Mouse (Mus musculus) cerebellum, adult (tissue): ENCODE data around the gene Usp15.

Experiments used
- ATAC-seq: cut with Nextera tagmentation; 2 replicates; pipeline ENCODE4 v1.9.2; 2017; ENCODE audit warnings: mild to moderate bottlenecking, moderate library complexity, mixed read lengths; ENCODE audit not compliant: insufficient number of reproducible peaks, low FRiP score, low TSS enrichment

Gene Usp15

DNA sequence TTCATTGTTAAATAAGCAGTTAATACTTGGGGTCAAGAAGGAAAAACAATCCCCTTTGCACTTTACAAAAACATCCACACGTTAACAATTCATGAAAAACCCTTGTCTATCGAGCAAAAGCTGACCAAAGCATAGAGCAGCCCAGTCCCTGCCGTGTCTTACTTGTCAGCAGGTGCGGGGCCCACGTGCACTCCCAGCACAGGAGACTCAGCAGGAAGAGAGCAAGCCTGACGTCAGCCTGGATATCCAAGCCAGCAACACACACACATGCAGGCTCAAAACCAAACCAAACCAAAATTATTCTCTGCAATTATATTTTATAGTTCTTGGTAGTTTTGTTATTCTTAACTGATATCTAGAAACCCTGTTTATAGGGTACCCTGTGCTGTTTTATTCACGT lies 13.6 kb downstream of the Usp15 start:
- ATAC-seq, result peak; percentile 87

DNA sequence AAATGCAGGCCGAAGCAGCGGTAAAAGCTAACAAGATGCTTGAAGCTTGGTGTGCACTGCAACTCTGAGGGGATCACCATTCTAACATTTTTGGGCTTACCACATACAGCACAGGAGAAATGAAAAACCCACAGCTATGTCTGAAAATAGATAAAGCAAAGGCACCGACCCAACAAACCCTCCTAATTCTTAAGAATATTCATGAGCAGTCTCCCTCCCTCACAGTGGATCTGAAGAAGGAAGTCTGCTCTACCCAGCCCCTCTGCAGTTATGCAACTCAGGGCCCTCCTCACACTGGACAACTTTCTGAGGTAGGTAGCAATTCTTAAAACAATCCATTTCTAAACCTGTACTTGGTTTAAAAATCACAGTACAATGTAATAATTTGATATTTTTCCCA lies 14.4 kb downstream of the Usp15 start:
- no peak for ATAC-seq

DNA sequence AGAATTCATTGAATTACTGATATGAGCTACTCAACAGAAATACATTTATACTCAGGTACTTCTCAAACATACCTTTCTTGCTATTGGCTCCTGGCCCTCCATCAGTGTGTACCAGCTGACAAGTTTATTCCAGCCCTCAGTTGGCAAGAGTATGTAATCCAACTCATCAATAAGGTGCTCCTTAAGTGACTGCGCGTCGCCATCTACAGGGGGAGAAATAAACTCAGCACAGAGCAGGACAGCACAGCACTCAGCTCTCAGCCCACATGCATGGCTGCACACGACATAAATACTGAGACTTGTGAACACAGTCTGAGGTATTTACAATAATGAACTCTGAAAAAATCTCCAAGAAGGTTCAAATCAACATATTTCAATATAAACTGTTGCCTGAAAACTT lies 21.0 kb downstream of the Usp15 start:
- no peak for ATAC-seq

DNA sequence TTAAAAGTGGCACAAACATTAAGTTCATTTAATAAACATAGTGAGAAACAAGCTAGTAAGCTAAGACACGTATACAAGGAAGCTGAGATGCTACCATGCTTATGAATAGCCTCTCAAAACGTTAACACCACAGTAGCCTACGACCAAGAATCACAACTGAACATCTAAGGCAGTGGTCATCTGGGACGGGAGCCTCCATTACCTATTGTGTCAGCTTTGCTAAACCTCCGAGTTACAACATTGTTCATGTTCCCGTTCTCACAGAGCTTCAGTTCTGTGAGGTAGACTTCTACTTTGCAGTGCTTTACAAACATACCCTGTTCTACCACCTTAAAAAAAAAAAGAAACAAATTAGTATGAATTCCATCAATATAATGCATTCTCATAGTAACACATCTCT lies 25.9 kb downstream of the Usp15 start:
- no peak for ATAC-seq

DNA sequence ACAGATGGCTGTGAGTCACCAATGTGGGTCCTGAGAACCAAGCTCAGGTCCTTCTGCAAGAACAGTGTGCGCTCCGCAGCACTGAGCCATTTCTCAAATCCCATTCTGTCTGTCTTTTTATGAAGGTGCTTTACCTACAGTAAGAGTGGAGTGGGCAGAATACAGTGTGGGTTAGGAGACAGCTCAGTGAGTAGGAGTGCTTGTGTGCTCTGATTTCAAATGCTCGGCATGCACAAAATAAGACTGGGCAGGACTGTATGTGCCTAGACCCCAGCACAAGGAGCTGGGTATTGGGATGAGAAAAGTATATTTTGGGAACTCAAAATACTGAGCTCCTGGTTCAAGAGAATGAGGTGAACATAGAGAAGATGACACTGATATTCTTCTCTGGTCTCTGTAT lies 31.3 kb downstream of the Usp15 start:
- no peak for ATAC-seq

DNA sequence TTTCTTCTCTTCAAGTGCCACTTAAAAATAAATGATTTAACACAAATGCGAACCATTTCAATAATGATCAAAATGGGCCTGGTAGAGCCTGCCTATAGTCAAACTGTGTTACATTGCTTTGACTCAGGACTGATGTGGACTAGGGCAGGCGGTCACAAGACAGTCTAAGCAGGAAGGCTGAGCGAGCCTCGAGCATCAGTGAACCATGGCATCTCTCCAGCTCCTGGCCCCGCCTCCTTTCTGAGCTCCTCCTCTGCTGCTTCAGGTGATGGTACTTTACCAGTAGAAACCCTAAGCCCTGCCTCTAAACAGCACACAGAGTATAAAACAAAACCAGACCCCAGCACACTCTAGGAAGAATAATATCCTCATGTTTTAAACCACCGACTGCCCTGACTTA lies 36.3 kb downstream of the Usp15 start:
- ATAC-seq, result no peak

DNA sequence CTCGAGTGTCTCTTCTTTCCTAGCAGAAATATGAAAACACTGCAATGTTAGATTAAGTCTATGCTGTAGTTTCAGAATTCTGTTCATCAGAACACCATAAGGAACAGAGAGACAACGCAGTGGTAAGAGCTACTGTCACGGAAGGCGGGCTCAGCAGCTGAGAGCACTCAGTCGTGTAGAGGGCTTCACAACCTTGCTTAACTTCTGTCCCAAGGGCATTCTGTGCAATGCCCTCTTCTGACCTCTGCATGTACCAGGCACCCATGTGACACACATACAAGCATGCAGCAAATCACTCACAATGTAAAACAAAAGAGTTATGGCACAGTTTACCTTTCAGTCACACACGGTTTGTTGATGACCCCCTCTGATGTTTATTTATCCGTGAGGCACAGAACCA lies 37.5 kb downstream of the Usp15 start:
- ATAC-seq, result no peak

DNA sequence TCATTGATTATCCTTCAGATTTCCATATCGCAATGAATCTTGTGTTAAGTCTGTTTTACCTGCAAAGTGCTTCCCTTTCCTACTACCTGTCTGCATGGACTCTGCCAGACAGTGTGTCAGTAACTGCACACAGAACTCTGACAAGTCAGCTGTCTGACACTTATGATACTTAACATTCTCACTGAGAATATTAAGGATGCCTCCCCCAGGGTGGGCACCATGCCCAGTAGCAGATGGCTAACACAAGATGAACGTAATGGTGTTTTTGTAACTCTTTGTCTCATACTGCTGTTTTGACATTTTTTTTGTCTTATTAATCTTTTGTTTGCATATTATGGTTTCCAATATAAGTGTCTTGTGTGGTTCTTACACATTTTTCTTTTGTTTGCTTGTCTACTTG lies 40.4 kb downstream of the Usp15 start:
- ATAC-seq, result no peak

DNA sequence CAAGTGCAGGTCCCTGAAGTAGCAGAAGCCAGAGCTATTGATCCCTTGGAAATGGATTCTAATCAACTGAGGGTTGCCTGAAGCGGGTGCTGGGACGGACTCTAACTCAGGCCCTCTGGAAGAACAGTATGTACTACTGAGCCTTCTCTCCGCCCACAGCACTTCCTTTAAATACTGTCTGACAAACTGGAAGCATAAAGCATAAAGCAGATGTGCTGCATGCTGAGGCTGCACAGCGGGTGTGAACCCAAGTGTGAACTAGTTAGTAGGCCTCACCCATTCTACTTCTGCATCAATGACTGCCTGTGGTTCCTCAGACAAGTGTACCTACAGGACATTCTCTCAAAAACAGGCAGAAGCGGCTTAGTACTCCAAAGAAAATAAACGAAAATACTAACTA lies 41.0 kb downstream of the Usp15 start:
- ATAC-seq, result no peak

DNA sequence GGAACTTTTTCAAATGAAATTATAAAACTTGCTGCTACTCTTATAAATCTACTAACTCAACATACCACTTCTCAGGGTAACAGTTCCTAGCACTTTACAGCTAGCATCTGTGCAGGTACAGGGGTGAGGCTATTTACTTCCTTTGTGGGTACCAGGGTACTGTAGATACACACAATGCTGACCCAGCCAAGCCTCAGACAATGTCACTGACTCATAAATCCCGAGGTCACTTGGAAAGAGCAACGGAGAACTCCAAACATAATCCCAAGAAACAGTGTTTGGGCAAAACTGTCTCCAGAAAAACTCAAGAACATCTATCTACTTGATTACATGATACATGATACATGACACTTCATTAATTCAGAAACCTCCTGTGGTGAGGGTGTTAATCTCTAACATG lies 43.5 kb downstream of the Usp15 start:
- no peak for ATAC-seq

DNA sequence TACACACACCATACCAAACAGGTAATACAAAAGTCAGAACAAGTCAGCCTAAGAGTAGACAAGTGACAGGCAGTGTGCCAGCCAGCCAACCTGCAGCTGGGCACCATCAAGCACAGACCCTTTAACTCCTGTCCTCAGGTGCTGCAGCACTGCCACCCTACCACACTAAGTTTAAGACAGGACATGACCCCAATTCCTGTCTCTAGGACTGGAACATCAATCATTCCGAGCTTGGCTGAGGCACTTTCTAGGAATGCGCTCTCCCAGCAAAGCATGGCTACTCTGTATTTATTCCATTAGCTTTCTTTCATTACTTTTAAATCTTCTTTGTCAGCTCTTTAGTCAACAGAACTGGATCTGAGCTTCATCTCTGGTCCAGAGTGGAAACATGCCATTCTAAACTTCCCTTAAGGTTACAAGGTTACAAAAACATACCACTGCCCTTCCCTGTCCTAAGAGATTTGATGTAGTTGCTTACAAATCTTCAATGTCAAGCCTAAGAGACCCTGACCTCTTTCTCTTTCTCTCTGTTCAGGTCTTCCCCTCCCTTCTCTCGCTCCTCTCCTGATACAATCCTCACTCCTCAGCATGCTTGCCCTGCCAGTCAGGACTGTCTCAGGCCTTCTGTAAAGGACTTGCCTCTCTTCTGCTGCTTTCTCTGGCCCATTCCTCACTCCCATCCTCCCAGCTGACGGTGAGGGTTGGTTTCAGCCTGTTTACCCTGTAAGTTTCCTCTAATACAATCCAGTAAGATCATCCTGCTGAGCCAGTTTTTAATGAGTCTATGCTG lies 48.6 kb downstream of the Usp15 start:
- no peak for ATAC-seq

DNA sequence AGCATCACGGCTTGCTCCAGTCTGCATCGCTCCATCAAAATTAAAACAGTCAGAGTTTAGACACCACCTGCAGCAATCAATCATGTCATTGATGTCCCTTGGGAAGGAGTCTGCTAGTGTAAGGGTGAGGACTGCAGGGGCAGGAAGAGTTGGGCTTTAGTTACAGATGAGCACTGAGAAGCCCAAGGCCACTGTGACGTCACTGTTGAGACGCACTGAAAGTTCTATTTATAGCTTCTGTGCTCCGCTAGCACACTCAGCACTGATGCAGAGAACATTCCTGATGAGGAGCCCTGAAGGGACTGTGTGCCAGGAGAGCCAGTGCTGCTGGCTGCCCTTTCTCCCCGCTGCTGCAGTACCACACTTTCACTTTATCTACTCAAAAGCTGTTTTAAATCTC lies 49.6 kb downstream of the Usp15 start:
- ATAC-seq, result peak; percentile 32; the same call in 1 of the 2 replicates

DNA sequence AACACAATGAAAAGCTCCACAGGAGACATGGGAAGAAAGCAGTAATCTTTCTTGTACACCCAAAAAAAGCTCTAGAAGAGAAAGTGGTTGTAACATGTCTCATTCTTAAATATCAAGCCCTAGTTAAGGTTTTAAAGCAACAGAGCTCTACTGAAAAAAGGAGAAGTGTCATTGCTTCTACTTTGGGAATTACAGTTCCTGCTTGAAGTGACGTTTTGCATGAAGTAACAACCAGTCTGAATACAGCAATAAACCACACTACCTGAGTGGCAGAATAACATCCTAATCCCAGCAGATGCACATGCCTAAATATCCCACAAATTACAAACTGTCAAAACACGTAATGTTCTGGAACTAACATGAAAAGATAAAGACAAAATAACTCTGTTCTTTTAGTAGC lies 50.4 kb downstream of the Usp15 start:
- ATAC-seq, result no peak

DNA sequence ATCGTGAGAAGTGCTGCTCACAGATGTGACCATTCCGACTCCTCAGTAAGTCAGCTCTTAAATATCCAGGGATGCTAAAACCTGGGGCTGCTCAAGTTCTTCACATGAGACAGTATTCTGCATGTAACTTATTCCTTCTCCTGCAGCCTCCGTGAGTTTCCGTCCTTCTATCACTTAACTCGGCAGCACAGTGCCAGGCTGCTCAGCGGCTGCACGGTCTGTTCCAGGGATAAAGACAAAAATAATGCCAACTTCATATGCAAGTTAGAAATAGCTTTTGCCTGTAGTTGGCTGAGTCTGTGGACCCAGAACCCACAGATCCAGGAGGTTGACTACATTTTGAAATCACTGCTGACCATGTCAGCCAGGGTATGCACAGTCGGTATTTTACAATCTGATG lies 52.5 kb downstream of the Usp15 start:
- ATAC-seq, result no peak

DNA sequence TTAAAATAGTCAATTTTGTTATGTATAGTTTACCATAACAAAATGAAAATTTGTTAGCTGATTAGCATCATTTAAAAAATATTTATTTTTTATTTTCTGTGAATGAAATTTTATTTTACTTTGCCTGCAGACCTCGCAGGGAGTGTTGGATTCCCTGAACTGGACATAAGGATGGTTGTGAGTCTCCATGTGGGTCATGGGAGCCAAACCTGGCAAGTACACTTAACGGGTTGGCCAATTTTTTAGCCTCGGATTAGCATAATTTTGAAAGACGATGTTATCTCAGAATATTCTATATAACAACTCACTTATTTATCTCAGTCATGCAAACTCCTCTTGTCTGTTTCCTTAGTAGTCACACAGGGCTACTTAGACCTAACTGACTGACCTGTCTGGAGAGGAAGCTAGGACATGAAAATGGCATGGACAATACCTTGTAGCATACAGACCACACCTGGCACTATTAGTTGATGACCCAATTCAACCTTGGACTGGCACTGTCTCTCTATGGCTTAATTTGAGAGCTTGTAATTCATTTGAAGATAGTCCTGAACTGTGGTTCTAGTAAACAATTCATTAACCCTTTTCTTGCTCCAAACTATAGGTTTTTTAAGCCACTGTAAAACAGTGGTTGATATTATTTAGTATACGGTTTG lies 54.3 kb downstream of the Usp15 start:
- ATAC-seq, result peak; percentile 80

DNA sequence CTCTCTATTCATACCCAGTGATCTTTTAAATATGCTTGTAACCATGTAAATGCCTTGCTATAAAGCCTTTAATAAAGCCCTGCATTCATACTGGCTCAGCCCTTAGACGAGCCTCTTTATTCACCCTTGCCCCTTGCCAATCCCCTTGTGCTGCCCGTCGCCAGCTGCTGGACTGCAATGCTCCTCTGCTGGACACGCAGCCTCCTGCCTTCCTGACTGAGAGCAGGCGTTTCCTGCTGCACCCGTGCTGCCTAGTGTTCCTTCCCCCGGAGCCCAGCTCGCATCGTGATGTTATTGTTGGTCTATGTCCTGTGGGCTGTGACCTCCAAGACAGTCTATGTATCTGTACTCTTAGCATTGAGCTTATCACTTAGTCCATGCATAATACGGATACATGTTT lies 61.0 kb downstream of the Usp15 start:
- ATAC-seq, result no peak

DNA sequence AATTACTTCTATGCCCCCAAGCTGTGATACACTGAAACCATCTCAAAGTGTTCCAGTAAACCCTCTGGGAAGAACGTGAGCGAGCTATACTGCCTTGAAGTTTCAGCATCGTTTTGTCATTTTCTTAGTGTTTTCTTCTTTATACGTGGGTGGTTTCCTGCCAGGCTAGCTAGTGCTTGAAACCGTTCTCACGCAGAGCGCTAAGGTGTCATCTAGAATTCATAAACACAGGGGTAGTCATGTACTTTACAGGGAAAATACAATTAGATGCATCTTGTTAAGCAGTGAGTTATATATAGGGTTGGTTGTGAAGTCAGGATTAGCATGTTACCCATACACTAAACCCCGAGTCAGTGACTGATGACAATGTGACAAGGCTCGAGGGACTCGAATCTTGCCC lies 65.3 kb downstream of the Usp15 start:
- ATAC-seq, result no peak

DNA sequence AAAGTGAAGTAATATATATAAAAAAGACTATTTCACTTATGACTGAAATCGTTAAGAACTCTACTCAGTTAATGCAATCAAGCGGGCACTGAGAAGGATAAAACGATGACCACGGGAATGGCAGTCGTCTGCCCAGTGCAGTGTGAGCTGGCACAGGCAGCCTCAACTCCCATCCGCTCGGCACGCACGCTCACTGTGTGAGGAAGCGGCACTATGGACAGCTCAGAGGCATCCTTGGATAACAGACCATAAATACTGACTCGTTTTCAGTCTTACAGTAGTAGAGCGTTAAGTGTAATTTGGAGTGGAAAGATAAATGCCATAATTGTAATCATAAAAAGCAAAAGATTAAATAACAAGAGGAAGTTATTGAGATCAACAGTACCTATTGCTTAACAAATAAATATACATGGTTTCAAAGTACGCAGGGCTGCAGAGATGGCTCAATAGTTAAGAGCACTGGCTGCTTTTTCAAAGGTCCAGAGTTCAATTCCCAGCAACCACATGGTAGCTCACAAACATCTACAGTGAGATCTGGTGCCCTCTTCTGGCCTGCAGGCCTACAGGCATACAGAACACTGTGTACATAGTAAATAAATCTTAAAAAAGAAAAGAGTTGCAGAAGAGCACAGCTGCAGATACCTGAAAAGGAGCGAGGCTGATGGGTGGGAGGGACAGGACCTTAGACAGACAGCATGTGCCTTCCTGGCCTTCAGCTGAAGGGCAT lies 76.0 kb downstream of the Usp15 start:
- ATAC-seq, result no peak

DNA sequence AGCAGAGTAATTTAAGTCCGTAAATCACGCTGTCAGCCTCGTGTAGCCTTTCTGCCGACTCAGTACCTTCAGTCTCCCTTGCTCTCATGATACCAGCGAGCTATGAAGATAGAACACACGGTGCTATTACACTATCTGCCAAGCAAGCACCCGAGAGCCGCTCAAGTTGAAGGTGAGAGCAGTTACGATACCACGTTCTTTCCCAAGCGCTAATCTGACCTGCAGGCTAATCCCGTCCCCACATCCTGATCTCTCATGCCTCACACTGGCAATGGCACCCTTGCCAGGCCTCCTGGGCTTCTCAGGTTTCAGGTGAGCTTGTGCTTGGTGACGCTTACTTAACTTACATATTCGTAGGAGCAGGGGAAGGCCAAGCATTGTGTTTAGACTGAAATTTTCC lies 79.9 kb downstream of the Usp15 start:
- no peak for ATAC-seq

DNA sequence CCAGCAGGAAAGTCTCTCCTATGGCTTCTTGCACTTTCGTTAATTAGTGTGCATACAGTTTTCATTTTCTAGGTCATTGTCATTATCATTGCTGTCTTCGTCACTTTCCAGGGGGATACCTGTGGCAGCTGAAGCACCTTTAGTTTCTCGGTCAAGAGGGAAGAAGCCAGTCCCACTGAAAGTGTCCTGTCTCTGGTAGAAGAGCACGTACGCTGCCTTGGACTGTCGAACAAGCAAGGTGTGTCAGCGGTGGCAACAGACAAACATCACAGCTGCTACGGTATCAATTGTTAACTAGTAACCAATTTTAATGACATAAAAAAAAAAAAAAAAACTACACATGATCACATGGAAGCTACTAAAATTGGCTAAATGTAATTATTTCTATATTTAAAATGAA lies 83.3 kb downstream of the Usp15 start:
- no peak for ATAC-seq

DNA sequence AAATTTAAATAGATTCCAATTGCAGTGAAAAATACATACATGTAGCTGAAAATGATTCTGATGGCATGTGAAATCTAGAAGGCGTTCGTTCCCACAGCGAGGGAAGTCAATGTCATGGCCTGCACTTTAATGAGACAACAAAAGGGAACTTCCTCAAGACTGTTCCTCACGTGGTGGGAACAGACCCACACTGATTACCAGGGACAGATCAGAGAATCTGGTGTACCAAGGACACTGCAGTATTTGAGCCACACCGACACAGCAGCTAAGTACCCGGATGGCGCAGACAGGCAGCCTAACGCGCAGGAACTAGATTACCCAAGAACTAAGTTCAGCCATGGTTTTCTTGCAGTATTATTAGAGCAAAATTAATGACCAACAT lies 84.0 kb downstream of the Usp15 start:
- no peak for ATAC-seq
